Mouse (Mus musculus) embryonic facial prominence, embryonic 11.5 days (tissue): Measurements from ENCODE around the gene Tlcd2. TPM values are rescaled to one million over a fixed set of nuclear protein-coding genes. Genes with fewer than 3 reads are reported as not detected.

Experiments
- ATAC-seq: fragments of 200-750 bp; cut with Nextera tagmentation; replicated peaks from 2 replicates; pipeline ENCODE4 v1.8.0; 2017; ENCODE audit warnings: low read depth; ENCODE audit not compliant: insufficient number of reproducible peaks, low FRiP score, low TSS enrichment
- DNase-seq: peaks from one replicate; pipeline ENCODE4 v3.0.0-alpha.2; 2015; ENCODE audit warnings: low spot score
- H3K27ac ChIP-seq: fragments of 300-500 bp; sonication (generic); replicated peaks from 2 replicates; pipeline ENCODE4 v1.5.1; 2014; ENCODE audit warnings: mild to moderate bottlenecking, low read depth, low read length, control low read depth
- H3K27me3 ChIP-seq: fragments of 300-500 bp; sonication (generic); 2 replicates; pipeline ENCODE4 v1.6.1; 2014; ENCODE audit warnings: mild to moderate bottlenecking, low read length, moderate library complexity, mixed read lengths; ENCODE audit not compliant: control insufficient read depth, insufficient read depth
- H3K36me3 ChIP-seq: fragments of 300-500 bp; sonication (generic); replicated peaks from 2 replicates; pipeline ENCODE4 v1.6.1; 2014; ENCODE audit warnings: low read depth, mild to moderate bottlenecking, low read length, moderate library complexity, mixed read lengths; ENCODE audit not compliant: control insufficient read depth, insufficient read depth
- H3K4me1 ChIP-seq: fragments of 300-500 bp; sonication (generic); 2 replicates; pipeline ENCODE4 v1.6.1; 2014; ENCODE audit warnings: low read length, mixed read lengths; ENCODE audit not compliant: control insufficient read depth, insufficient read depth
- H3K4me2 ChIP-seq: fragments of 300-500 bp; sonication (generic); 2 replicates; pipeline ENCODE4 v1.6.1; 2014; ENCODE audit warnings: low read depth, mild to moderate bottlenecking, control low read depth, low read length, moderate library complexity
- H3K4me3 ChIP-seq: fragments of 300-500 bp; sonication (generic); 2 replicates; pipeline ENCODE4 v1.5.1; 2014; ENCODE audit warnings: low read depth, low read length, control low read depth
- H3K9ac ChIP-seq: fragments of 300-500 bp; sonication (generic); replicated peaks from 2 replicates; pipeline ENCODE4 v1.6.1; 2014; ENCODE audit warnings: mild to moderate bottlenecking, control low read depth, low read length
- H3K9me3 ChIP-seq: fragments of 300-500 bp; sonication (generic); replicated peaks from 2 replicates; pipeline ENCODE4 v1.6.1; 2016; ENCODE audit warnings: mild to moderate bottlenecking, low read length, inconsistent platforms, mixed read lengths; ENCODE audit not compliant: control insufficient read depth
- WGBS: fragments of 180-500 bp; shearing (Covaris S2); extraction: QIAGEN DNeasy Blood & Tissue Kit; methylation state at CpG from one replicate; pipeline ENCODE4 v1.1.7; 2014; 5-methylcytosine and 5-hydroxymethylcytosine counted together
- polyA plus RNA-seq: library from polyadenylated mRNA; unstranded; fragments of >200 nt; fragmentation: Nextera tagmentation; extraction: Ambion mirVana; gene quantifications from 2 replicates; pipeline ENCODE4 v1.2.1, GENCODE M21; 2014

The Tlcd2 gene
- polyA plus RNA-seq, 1 experiment from 2014 or later = 15.4 TPM

DNA sequence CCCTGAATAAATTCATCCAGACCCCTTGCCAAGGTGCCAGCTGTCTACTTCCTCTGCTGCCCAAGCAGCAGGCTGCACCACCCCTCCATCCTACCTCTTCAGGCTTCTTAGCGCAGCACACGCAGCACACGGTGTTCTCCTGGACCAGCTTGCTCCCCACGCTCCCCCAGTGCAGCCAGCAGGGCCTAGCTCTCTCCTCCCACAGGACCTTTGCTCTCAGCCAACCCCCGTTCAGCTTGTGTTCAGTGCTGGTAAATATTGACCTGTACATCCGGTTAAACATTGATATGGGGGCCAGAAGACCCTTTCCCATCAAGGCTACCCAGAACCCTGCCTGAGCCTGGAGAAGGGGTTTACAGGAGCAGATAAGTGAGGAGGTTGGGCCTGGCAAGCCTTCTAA lies 22.2 kb upstream of the Tlcd2 start, which contains the start of gene Serpinf2:
TSS of gene Serpinf2 (minus strand) at position 229 of the 400 bp plus-strand sequence.
- Histone ChIP-seq H3K9ac (no peak within 1 kb of the TSS), H3K4me3 (no peak within 1 kb of the TSS), H3K4me1 (no peaks in the 10 kb centered on the region), H3K4me2 (no peak within 1 kb of the TSS), H3K9me3 (no peaks in the 10 kb centered on the region), H3K27ac (no peak within 1 kb of the TSS), H3K36me3 (no peaks in the 10 kb centered on the region), H3K27me3 (no peaks in the 10 kb centered on the region)
- ATAC-seq (no peak), DNase-seq (no peak)
- 86% methylated on average over 6 of the region's 6 CpGs for WGBS

DNA sequence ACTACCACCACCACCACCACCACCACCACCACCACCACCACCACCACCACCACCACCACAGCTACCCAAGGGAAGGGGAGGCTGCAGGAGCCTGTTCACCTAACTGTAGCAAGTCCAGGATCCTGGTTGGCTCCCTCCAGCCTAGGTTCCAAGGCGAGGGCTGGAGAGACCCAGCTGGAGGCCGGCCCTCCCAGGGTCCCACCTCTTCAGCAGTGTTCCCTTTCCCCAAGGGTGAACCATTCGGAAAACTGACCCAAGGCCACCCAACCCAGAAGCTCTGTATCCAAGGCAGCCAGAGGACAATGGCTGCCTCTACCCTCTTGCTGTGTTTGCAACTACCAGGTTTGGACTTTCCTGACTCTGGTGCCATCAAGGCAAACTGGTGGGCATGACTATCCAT lies 21.6 kb upstream of the Tlcd2 start:
- WGBS = 100% methylated on average over 3 of the region's 3 CpGs
- H3K27me3 ChIP-seq = no peaks in the 10 kb centered on the region
- no peaks in the 10 kb centered on the region for H3K36me3 ChIP-seq
- ATAC-seq = no peak
- H3K9ac ChIP-seq = no peak overlapping the region
- no peak overlapping the region for H3K27ac ChIP-seq
- no peak overlapping the region for H3K4me2 ChIP-seq
- DNase-seq = no peak
- H3K4me3 ChIP-seq = no peak overlapping the region
- H3K4me1 ChIP-seq = no peaks in the 10 kb centered on the region
- no peaks in the 10 kb centered on the region for H3K9me3 ChIP-seq

DNA sequence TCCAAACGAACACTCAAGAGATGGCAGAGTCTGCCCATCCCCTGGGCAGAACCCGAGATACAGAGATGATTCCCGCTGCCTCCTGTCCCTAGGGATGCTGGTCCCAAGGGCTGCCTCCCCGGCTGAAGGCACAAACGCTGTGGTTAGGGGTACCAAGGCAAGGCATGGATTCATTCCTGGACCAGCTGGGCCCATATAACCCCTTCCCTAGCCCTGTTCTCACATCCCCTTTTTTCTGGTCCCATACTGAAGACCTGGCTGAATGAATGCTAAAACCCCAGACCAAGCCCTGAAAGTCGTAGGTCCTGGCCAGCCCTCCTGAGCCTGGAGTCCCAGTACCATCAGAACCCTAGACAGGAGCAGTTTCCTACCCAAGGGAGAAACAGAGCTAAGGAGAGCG lies 20.5 kb upstream of the Tlcd2 start:
- no peaks in the 10 kb centered on the region for H3K4me1 ChIP-seq
- ATAC-seq (no peak), DNase-seq (no peak)
- no peak overlapping the region for H3K4me3 ChIP-seq
- H3K27ac ChIP-seq = no peak overlapping the region
- no peaks in the 10 kb centered on the region for H3K9me3 ChIP-seq
- no peaks in the 10 kb centered on the region for H3K36me3 ChIP-seq
- WGBS = 88% methylated on average over 7 of the region's 7 CpGs
- H3K27me3 ChIP-seq = no peaks in the 10 kb centered on the region
- H3K4me2 ChIP-seq = no peak overlapping the region
- no peak overlapping the region for H3K9ac ChIP-seq

DNA sequence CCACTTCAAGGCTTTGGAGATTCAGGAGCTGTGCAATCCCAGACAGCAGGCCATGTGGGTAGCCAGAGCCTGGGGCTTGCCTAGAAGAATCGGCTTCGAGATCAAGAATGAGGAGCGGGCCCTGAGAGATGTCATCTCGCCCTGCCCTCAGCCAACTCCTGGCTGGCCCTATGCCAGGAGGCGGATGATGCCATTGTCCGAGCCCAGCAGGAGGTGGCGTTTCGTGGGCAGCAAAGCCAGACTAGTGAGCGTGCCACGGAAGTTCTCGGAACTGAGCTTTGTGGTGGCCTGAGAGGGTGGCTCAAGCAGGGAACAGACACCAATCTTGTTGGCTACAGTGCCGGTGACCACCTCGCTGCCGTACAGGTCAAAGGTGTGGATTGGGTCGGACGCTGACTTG lies 19.9 kb upstream of the Tlcd2 start:
- Histone ChIP-seq H3K4me3 (no peak overlapping the region), H3K36me3 (no peaks in the 10 kb centered on the region), H3K27me3 (no peaks in the 10 kb centered on the region), H3K4me1 (no peaks in the 10 kb centered on the region), H3K27ac (no peak overlapping the region), H3K4me2 (no peak overlapping the region), H3K9me3 (no peaks in the 10 kb centered on the region), H3K9ac (no peak overlapping the region)
- DNase-seq = no peak
- ATAC-seq = no peak
- WGBS = 89% methylated on average over 16 of the region's 16 CpGs

DNA sequence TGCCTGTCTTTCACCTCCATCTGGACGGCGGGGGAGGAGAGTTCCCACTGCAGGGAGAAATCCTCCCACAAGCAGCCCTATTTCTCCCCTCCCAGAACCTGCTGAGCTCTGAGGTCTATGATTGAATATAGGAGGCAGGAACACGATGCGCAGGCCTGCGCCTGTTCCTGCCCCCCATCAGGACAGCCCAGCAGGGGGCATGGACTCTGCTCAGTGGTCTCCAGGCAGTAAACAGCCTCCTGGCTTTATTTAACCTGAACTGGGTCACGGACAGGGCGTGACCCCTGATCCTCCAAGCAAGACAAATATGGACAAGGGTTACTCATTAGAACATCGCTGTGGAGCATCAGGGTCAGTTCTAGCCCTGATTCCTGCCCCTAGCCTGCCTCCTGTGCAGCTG lies 17.8 kb upstream of the Tlcd2 start:
- H3K9ac ChIP-seq = no peak overlapping the region
- no peaks in the 10 kb centered on the region for H3K4me1 ChIP-seq
- H3K4me3 ChIP-seq = no peak overlapping the region
- DNase-seq (no peak), ATAC-seq (no peak)
- H3K27me3 ChIP-seq = no peaks in the 10 kb centered on the region
- no peak overlapping the region for H3K4me2 ChIP-seq
- no peak overlapping the region for H3K27ac ChIP-seq
- no peaks in the 10 kb centered on the region for H3K9me3 ChIP-seq
- WGBS = 30% methylated on average over 8 of the region's 8 CpGs
- no peaks in the 10 kb centered on the region; the same call in 1 of the 2 replicates for H3K36me3 ChIP-seq

DNA sequence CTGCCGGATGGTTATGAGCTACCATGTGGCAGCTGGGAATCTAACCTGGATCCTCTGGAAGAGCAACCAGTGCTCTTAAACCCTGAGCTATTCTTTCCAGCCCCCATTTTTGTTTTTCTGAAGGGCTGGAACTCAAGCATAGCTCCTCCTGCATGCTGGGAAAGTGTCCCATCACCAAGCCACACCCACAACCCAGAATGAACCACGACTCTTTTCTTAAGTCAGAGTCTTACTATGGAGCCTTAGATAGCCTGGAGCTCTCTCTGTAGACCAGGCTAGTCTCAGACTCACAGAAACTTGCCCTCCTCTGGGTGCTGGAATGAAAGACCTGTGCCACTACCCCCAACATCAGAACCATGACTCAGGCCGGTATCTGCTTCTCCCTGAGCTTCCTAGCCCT lies 12.9 kb upstream of the Tlcd2 start:
- Histone ChIP-seq H3K4me1 (no peaks in the 10 kb centered on the region), H3K4me2 (no peak overlapping the region), H3K27me3 (no peaks in the 10 kb centered on the region), H3K4me3 (no peak overlapping the region), H3K9me3 (no peaks in the 10 kb centered on the region), H3K36me3 (no peaks in the 10 kb centered on the region; the same call in 1 of the 2 replicates), H3K9ac (no peak overlapping the region), H3K27ac (no peak overlapping the region)
- 86% methylated on average over 3 of the region's 3 CpGs for WGBS
- ATAC-seq (no peak), DNase-seq (no peak)

DNA sequence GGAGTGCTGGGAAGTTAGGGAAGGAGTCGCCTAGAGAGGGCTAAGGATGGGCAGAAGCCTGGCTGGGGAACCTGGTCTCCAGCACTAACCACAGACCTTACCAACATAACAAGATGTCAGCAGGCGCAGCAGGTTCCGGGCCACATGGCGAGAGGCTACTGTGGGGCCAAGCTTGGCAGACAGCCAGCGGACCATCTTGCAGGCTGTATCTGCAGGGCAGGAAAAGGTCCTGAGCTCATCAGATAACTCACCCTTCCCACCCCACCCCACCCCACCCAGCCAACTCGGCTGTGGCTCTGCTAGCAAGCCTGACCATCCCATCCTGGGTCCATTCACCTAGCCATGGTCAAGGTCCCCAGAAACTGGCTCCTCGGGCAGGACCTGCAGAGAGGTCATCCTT lies 11.8 kb upstream of the Tlcd2 start:
- 88% methylated on average over 7 of the region's 7 CpGs for WGBS
- ATAC-seq = no peak
- Histone ChIP-seq H3K4me2 (no peak overlapping the region), H3K4me3 (no peak overlapping the region), H3K36me3 (no peaks in the 10 kb centered on the region; the same call in 1 of the 2 replicates), H3K9me3 (no peaks in the 10 kb centered on the region), H3K27me3 (no peaks in the 10 kb centered on the region), H3K9ac (no peak overlapping the region), H3K4me1 (peaks cover 5% of the 10 kb centered on the region; the same call in 1 of the 2 replicates), H3K27ac (no peak overlapping the region)
- no peak for DNase-seq

DNA sequence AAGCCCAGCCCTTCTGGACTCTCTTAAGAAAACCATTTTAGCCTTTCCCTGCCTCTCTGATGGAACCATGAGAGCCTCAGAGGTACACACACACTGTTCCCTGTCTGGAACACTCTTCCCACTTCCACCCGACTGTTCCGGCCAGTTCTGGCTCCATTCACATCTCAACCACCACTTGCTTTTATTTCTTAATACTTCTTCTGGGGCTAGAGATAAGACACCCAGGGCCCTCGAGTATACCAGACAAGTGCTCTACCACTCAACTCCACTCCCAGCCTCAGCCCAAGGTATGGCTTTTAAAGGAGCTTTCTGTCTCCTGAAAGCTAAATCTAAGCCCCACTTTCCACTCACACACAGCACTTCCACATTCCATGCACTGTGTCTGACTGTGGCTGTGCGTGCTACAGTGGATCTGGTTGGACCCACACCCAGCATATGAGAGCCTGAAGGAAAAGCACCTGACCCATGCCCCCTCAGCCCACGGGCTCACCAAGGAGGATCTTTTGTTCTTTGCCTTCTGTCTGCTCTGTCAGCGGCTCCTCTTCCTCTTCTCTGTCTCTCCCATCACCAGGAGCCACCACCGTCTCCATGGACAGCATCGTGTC lies 11.1 kb upstream of the Tlcd2 start:
- no peak for ATAC-seq

More for the DNA sequence above, 11.1 kb upstream of the Tlcd2 start:
- H3K4me2 ChIP-seq = no peak overlapping the region
- no peaks in the 10 kb centered on the region for H3K9me3 ChIP-seq
- no peak overlapping the region for H3K9ac ChIP-seq
- no peak for DNase-seq
- H3K27ac ChIP-seq = no peak overlapping the region
- H3K4me3 ChIP-seq = no peak overlapping the region
- 86% methylated on average over 8 of the region's 8 CpGs for WGBS
- H3K4me1 ChIP-seq = peaks cover 5% of the 10 kb centered on the region; the same call in 1 of the 2 replicates
- H3K27me3 ChIP-seq = no peaks in the 10 kb centered on the region
- no peaks in the 10 kb centered on the region; the same call in 1 of the 2 replicates for H3K36me3 ChIP-seq
